Mouse (Mus musculus) layer of hippocampus, adult 9-11 months (tissue): ENCODE measurements at regions not wholly inside any gene's neighbourhood (a gene's known extent, or its start where the extent isn't known, plus 50 kb on each side); places are given as distances from the start of the nearest gene placed in this dataset.

ENCODE experiments used
- DNase-seq: peaks from one replicate; pipeline ENCODE4 v3.0.0; 2022

DNA sequence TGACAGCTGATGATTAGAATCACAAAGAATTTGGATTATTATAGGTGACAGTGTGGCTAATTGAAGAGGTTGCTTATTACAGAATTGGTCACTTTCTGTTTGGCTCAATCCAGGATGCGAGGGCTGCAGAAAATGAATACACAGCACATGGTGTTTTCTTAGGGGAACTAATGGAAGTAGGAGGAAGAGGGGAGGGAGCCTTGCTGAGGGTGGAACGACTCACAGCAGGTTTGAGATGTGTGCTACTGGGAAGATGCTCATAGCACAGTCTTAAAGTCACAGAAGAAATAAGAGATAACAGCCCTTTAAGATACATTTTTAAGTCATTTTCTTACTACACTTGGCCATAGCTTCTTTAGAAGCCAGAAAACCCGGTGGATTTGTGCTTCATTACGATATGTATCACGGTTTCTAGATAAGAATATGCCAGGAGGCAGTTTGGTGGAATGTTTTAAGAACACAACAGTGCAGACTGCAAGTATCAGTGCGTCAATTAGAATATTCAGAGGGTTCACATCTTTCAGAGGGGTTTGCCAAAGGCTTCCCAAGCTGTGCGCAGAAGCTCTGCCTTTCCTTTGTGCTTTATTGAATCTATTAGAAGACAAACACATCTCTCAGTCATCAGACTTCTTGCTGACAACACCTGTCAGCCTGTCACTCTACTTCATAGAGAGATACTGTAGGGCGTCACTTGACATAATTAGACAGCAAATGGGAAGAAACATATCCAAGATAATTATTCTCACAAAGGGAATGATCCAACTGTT lies 853.7 kb downstream of the Otol1 start:
- DNase-seq = peak; percentile 65

DNA sequence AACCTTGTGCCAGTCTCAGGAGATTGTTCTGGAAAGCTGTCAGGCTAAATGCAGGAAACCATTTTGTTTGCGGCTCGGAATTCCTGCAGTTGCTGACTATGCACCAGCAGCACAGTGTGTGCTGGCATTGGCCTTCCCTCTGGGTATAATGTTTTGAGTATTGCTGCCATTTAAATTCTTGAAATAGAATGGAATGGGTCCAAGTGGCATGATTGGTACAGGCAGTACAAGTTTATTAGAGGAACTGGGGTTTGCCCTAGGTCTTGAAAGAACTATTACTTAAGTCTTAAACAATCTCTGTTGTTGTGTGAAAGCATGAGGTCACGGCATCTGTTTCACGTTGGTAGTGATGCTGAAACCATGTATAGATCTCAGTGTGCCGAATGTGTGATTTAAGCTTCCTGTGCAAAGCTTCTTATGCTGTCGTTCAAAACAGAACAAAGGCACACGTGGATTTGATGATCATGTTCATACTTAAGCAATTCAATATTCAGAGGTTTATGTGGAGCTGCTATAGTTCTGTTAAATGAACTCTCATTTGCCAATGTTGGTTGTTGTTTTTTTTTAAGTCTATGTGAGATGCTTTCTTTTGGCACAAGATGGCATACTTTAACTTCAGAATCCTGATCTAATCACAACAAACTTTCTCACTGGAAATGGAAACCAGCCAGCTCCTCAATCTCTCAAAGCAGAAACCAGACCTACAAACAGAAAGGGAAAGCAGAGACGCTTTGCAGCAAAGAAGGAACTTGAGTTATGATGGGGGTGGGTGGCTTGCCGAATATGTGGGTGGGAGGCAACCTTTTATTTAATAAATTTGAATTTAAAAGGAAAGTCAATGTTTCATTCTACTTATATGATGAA lies 866.5 kb downstream of the Otol1 start:
- DNase-seq = peak; percentile 56

DNA sequence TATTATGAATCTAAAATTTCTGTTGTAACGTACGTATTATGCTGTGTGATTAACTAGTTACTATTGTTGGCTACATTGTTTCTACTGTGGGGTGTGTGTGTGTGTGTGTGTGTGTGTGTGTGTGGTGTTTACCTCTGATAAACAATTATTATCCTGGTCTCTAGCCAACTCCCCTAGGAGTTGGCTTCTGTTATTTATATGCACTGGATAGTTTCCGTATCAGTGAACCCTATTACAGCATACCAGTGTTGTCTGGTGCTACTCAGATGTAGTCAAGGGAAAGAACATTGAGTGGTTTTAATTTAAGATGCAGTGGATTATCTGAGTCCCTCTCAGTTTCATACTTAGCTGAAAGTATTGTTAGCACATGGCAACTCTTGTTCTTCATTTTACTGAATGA lies 867.2 kb downstream of the Otol1 start:
- DNase-seq = no peak
